Mouse (Mus musculus): ENCODE results near the gene Mdga1. TPM values are rescaled to one million over a fixed set of nuclear protein-coding genes. Genes with fewer than 3 reads are reported as not detected.

The Mdga1 gene
- polyA plus RNA-seq, 1 experiment: 10.9 TPM

DNA sequence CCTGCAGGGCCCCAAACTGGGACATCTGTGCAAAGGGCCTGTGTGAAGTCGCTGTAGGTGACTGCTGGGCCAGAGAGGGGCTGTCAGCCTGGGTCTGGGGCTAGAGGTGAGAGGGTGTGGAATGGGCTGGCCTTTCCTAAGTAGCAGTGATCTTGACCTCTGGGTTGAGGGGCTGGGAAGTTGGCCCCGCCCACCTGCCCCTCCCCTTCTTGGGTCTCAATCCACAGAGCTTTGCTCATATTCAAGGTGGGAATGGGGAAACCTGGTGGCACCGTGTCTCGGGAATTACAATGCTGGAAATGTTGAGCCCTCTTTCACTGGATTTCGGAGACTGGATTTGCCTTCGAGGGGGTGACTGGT lies 169.8 kb downstream of the Mdga1 start:
- Histone ChIP-seq H3K4me3 (ENCODE audit: insufficient read depth, low read length) (no peak overlapping the region), H3K27ac (ENCODE audit: insufficient read depth, low read length) (no peak overlapping the region), H3K4me1 (ENCODE audit: control insufficient read depth, insufficient read depth, low read length) (no peaks in the 10 kb centered on the region; the same call in 1 of the 2 replicates)
- TF ChIP-seq CTCF (IDR thresholded peaks at IDR 0.05; ENCODE audit: extremely low read depth, insufficient read depth, low read length) (no peak), POLR2A (IDR thresholded peaks at IDR 0.05; ENCODE audit: extremely low read depth, insufficient read depth, low read length) (no peak)

DNA sequence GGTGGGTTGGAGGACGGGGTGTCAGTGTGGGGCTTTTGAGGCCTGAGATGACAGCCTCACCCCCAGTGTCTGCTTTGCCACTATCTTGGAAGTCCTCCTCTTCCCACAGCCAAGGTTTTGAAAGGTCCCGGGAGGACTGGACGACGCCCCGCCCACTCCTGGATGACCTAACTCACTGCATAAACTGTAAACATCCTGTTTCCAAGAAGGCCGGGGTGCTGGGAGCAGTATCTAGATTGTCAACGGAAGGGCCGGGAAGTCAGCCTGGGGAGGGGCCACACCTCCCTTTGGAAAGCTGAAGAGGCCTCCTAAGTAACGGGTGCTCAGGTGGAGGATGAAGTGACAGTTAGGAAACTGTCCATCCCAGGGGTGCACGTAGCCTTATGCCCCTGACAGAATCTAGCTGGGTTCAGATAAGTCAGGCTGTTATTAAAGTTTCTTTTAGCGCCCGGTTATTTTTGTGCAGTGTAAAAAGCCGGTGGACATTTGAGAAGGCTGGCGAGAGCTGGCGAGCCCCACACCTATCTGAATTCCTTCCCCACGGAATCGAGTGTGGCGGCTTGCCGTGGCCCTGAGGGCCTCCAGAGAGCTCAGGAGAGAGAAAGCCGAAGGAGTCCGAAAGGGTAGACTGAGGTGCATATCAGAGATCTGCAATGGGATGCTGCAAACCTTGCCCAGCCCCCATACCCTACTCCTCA lies 170.3 kb downstream of the Mdga1 start:
- TF ChIP-seq CTCF (IDR thresholded peaks at IDR 0.05; ENCODE audit: extremely low read depth, insufficient read depth, low read length) (no peak), POLR2A (IDR thresholded peaks at IDR 0.05; ENCODE audit: extremely low read depth, insufficient read depth, low read length) (no peak)
- peaks cover 2% of the 10 kb centered on the region; the same call in 1 of the 2 replicates for H3K4me1 ChIP-seq (ENCODE audit: control insufficient read depth, insufficient read depth, low read length)
- H3K4me3 ChIP-seq (ENCODE audit: insufficient read depth, low read length): no peak overlapping the region
- H3K27ac ChIP-seq (ENCODE audit: insufficient read depth, low read length): no peak overlapping the region

DNA sequence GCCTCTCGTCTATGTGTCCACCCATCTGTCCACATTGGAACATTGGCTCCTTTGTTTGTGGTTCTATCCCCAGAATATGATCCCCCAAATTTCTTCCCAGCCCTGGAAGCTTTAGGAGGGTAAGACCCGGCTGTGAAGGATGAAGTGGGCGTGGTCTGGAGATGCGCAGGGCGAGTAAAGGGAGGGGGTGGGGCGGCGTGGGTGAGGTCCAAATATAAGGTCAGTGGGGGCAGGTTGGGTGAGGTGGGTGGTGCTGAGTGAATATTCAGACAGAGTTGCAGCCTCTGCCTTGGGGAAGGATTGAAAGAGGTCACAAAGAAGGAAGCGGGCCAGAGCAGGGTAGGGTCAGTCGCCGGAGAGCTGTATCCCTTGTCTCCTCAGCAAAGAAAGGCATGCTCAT lies 171.7 kb downstream of the Mdga1 start:
- Histone ChIP-seq H3K4me3 (ENCODE audit: insufficient read depth, low read length) (no peak overlapping the region), H3K4me1 (ENCODE audit: control insufficient read depth, insufficient read depth, low read length) (peaks cover 3% of the 10 kb centered on the region), H3K27ac (ENCODE audit: insufficient read depth, low read length) (no peak overlapping the region)
- no peak for TF ChIP-seq CTCF (IDR thresholded peaks at IDR 0.05; ENCODE audit: extremely low read depth, insufficient read depth, low read length)
- no peak for TF ChIP-seq POLR2A (IDR thresholded peaks at IDR 0.05; ENCODE audit: extremely low read depth, insufficient read depth, low read length)

DNA sequence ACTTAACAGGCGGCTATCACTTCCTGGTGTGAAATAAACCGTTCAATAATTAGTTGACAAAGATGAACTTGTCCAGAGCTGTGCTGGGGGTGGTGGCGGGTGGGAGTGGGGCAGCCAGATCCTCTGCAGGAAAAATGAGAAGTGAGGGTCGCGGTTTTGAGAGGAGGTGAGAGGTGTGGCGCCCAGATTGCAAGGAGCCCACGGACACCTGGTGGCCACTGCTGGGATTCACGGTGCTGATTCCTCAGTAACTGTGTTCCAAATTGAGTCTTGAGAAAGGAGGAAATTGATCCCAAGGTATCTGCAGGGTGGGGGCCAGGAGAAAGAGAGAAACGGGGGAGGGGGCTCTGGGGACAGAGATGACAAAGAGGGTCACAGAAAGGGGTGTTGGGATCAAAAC lies 173.1 kb downstream of the Mdga1 start:
- H3K4me3 ChIP-seq (ENCODE audit: insufficient read depth, low read length): no peak overlapping the region
- TF ChIP-seq CTCF (IDR thresholded peaks at IDR 0.05; ENCODE audit: extremely low read depth, insufficient read depth, low read length): peak; percentile 26; the same call in 1 of the 2 replicates
- TF ChIP-seq POLR2A (IDR thresholded peaks at IDR 0.05; ENCODE audit: extremely low read depth, insufficient read depth, low read length): no peak
- peaks cover 3% of the 10 kb centered on the region for H3K4me1 ChIP-seq (ENCODE audit: control insufficient read depth, insufficient read depth, low read length)
- H3K27ac ChIP-seq (ENCODE audit: insufficient read depth, low read length): no peak overlapping the region

DNA sequence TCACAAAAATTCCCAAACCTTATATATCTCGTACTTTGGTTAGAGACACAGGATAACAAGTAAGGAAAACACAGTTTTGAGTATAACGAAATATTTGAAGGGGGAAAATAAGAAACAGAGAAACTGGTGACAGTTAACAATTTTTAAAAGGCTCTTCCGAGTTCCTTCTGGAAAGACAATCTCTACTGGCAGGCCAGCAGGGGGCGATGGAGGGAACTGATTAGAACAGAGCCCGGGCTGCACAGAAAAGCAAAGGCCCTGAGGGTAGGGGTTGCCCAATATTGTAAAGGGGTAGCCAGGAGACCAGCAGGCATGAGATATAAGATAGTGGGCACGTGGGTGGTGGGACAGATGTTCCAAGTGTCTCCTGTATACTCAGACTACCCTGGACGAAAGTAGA lies 173.8 kb downstream of the Mdga1 start:
- Histone ChIP-seq H3K4me1 (ENCODE audit: control insufficient read depth, insufficient read depth, low read length) (peaks cover 3% of the 10 kb centered on the region), H3K4me3 (ENCODE audit: insufficient read depth, low read length) (no peak overlapping the region), H3K27ac (ENCODE audit: insufficient read depth, low read length) (no peak overlapping the region)
- peak; percentile 55 for TF ChIP-seq CTCF (IDR thresholded peaks at IDR 0.05; ENCODE audit: extremely low read depth, insufficient read depth, low read length)
- TF ChIP-seq POLR2A (IDR thresholded peaks at IDR 0.05; ENCODE audit: extremely low read depth, insufficient read depth, low read length): no peak

DNA sequence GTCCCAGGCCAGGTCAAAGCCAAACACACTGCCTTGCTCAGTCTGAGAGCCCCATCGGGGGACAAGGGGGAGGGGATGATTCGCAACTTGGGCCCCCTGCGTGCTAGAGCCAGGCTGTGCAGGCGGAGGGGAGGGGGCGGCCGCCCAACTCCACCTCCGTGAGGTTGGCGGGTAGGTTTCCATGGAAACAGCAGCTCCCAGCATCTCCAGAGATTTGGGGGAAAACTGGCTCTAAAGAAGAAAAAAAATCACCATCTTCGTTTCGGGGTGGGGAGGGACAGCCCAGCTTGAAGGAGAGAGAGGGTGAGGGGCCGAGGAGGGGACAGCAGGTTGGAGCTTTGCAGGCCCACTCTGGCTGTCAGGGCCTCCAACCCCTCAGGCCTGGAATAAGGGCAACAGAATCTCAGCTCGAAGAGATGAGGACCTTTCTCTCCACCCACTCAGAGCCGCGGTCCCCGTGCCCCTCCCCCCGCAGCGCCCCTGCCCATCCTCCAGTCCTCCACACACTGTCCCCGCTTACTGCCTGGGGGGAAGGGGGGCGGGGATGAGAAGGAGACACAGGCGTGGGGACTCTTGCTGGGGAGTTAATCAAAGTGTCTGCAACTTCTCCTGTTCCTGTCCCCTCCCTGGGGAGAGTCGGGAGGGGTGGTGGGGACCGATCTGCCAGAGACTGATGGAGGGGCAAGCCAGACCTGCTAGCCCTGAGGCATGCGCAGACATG lies 174.7 kb downstream of the Mdga1 start:
- Histone ChIP-seq H3K4me1 (ENCODE audit: control insufficient read depth, insufficient read depth, low read length) (peaks cover 5% of the 10 kb centered on the region), H3K27ac (ENCODE audit: insufficient read depth, low read length) (peak overlapping the region; percentile 63), H3K4me3 (ENCODE audit: insufficient read depth, low read length) (no peak overlapping the region; the same call in 1 of the 2 replicates)
- TF ChIP-seq POLR2A (IDR thresholded peaks at IDR 0.05; ENCODE audit: extremely low read depth, insufficient read depth, low read length) (no peak), CTCF (IDR thresholded peaks at IDR 0.05; ENCODE audit: extremely low read depth, insufficient read depth, low read length) (no peak)

DNA sequence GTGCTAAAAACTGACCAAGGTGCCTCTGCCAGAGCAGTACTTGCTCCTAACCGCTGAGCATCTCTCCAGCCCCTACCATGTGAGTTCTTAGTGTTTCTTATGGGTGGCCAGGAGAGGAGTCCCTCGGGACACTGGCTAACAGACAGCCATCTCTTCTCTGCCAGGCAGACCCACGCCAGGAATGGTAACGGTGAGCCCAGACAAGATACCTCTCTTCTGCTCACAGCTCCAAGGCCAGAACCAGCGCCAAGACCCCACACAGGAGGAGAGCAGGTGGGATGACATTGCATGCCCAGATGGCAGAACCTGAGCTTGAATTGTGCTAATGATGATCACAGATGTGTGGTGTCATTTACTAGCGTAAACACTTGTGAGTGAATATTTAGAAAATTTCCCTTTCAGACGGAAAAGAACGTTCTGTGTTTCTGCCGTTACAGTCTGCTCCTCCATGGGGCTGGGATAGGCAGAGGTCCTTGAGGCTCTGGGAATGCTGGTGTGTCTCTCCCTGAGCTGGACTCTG lies 178.3 kb downstream of the Mdga1 start:
- Histone ChIP-seq H3K27ac (ENCODE audit: insufficient read depth, low read length) (no peak overlapping the region), H3K4me3 (ENCODE audit: insufficient read depth, low read length) (no peak overlapping the region), H3K4me1 (ENCODE audit: control insufficient read depth, insufficient read depth, low read length) (peaks cover 5% of the 10 kb centered on the region)
- TF ChIP-seq CTCF (IDR thresholded peaks at IDR 0.05; ENCODE audit: extremely low read depth, insufficient read depth, low read length): no peak
- no peak for TF ChIP-seq POLR2A (IDR thresholded peaks at IDR 0.05; ENCODE audit: extremely low read depth, insufficient read depth, low read length)

DNA sequence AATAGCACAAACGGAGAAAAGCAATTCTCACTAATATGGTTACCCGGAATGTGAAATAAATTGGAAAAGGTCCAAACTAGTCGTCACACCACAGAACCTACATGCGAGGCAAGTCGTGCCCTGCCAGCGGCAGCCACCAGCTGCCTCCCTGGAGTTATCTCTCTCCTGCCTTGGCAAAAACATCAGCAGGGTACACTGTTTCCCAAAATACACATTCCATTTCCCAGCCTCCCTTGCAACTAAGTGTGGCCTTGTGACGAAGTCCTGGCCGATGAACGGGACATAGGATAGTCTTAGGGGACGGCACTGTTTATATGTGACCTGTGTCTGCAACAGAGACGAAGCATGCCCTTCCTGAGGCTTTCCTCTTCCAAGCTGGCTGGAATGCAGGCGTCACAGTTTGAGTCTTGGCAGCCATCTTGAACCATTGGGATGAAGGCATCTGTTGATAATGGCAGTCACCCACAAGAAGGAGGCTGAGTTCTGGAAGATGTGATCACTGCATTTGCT lies 179.6 kb downstream of the Mdga1 start:
- peaks cover 5% of the 10 kb centered on the region for H3K4me1 ChIP-seq (ENCODE audit: control insufficient read depth, insufficient read depth, low read length)
- no peak overlapping the region for H3K27ac ChIP-seq (ENCODE audit: insufficient read depth, low read length)
- H3K4me3 ChIP-seq (ENCODE audit: insufficient read depth, low read length): no peak overlapping the region
- TF ChIP-seq CTCF (IDR thresholded peaks at IDR 0.05; ENCODE audit: extremely low read depth, insufficient read depth, low read length) (no peak), POLR2A (IDR thresholded peaks at IDR 0.05; ENCODE audit: extremely low read depth, insufficient read depth, low read length) (no peak)

DNA sequence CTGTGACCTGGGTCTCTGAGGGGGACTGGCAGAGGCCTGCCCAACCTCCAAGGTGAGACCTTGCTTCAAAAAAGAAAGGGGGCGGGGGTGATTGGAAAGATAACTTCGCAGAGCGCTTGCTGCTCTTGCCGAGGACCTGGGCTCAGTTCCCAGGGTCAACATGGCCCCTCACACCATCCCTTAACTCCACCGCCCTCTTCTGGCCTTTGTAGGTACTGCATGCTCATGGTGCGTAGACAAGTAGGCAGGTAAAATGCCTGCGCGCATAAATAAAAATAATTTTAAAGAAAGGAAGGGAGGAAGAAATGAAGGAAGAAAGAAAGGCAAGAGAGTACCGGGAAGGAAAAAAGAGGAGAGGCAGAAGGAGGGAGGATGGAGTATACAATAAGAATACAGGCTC lies 180.2 kb downstream of the Mdga1 start:
- peaks cover 3% of the 10 kb centered on the region; the same call in 1 of the 2 replicates for H3K4me1 ChIP-seq (ENCODE audit: control insufficient read depth, insufficient read depth, low read length)
- TF ChIP-seq POLR2A (IDR thresholded peaks at IDR 0.05; ENCODE audit: extremely low read depth, insufficient read depth, low read length): no peak
- 0 out of 2 replicates have a peak, but pooled peaks have one; percentile 8 for TF ChIP-seq CTCF (IDR thresholded peaks at IDR 0.05; ENCODE audit: extremely low read depth, insufficient read depth, low read length)
- H3K27ac ChIP-seq (ENCODE audit: insufficient read depth, low read length): no peak overlapping the region
- no peak overlapping the region for H3K4me3 ChIP-seq (ENCODE audit: insufficient read depth, low read length)

Measured in cortical plate, adult 2 months (tissue).